Mouse (Mus musculus) testis, adult 2 months (tissue): ENCODE data around the gene Ankrd54. TPM values are rescaled to one million over a fixed set of nuclear protein-coding genes. Genes with fewer than 3 reads are reported as not detected.
"Not testable (repeated sequence)": the region's sequence is repeated elsewhere in the genome, so short reads cannot be mapped to it uniquely, and the experiment has no call there.

Source experiments
- H3K27ac ChIP-seq: fragments of 200-500 bp; 2 replicates; pipeline ENCODE4 v1.5.1; 2012; ENCODE audit warnings: low read depth, low read length; ENCODE audit not compliant: control insufficient read depth, insufficient read depth
- H3K27me3 ChIP-seq: fragments of 200-500 bp; 2 replicates; pipeline ENCODE4 v1.6.1; 2012; ENCODE audit warnings: mild to moderate bottlenecking, low read length, moderate library complexity; ENCODE audit not compliant: control insufficient read depth, insufficient read depth
- H3K36me3 ChIP-seq: fragments of 200-500 bp; 2 replicates; pipeline ENCODE4 v1.6.1; 2012; ENCODE audit warnings: mild to moderate bottlenecking, low read length; ENCODE audit not compliant: control insufficient read depth, insufficient read depth
- H3K4me1 ChIP-seq: fragments of 200-500 bp; 2 replicates; pipeline ENCODE4 v1.6.1; 2012; ENCODE audit warnings: low read length; ENCODE audit not compliant: control insufficient read depth, insufficient read depth
- H3K4me3 ChIP-seq: fragments of 200-500 bp; 2 replicates; pipeline ENCODE4 v1.5.1; 2012; ENCODE audit warnings: low read depth, mild to moderate bottlenecking, low read length, moderate library complexity, mixed read lengths; ENCODE audit not compliant: control insufficient read depth
- CTCF ChIP-seq: fragments of 200-500 bp; IDR thresholded peaks from 2 replicates; pipeline ENCODE4 v1.5.1; 2012; ENCODE audit warnings: low read depth, mild to moderate bottlenecking, inconsistent platforms, low read length, moderate library complexity; ENCODE audit not compliant: control insufficient read depth, insufficient read depth, insufficient replicate concordance
- POLR2A ChIP-seq: fragments of 200-500 bp; IDR thresholded peaks from 2 replicates; pipeline ENCODE4 v1.6.1; 2012; ENCODE audit warnings: low read depth, mild to moderate bottlenecking, inconsistent platforms, low read length, moderate library complexity; ENCODE audit not compliant: control insufficient read depth
- polyA plus RNA-seq: library from polyadenylated mRNA; depleted of rRNA; stranded (reverse); fragments of >200 nt; gene quantifications from 2 replicates; pipeline ENCODE4 v1.2.3, GENCODE M21; 2012

Gene Ankrd54
- polyA plus RNA-seq, 1 experiment, result 292 TPM

DNA sequence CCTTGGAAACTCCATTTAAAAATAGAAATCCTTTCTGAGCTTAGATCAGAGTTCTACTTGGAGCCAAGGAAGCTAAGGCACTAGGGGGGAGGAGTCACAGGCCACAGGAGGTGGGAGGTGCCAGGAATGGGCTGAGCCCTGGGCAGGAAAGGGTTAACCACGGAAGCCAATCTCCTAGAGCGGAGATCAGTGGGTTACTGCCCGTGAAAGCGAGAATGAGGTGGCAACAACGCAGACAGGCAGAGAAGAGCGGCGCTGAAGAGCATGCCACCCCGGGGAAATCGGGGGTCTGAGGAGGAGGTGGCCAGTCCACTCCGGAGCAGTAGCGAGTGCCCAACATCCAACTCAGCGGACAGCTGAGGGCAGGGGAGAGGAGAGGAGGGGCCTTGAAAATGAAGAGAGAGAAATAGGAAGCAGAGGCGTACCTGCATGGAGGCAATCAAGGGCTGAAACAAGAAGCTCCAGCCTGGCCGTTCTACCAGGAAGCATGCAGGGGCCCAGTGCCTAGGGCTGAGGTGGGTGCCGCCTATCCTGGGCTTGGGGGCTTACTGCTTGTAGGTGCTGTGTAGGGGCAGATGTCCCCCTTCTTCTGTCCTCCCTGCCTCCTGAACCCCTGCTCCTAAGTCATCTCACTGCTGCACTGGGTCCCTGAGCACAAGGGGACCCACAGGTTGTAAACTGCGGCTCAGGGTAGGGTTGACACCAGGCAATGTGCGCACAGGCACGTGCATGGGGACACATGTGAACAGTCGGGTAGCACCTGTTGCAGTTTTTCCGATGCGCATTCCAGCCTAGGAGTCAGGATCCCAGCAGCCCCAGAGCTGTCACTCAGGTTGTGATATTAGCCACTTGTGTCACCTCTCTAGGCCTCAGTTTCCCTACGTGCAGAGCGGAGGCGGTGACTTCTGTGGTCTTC, 21.9 kb downstream of the Ankrd54 start:
- TF ChIP-seq CTCF (no peak), POLR2A (0 out of 2 replicates have a peak, but pooled peaks have one; percentile 29)
- Histone ChIP-seq H3K36me3 (no peaks in the 10 kb centered on the region), H3K27me3 (no peaks in the 10 kb centered on the region), H3K4me3 (no peak overlapping the region), H3K4me1 (peaks cover 5% of the 10 kb centered on the region), H3K27ac (no peak overlapping the region)

DNA sequence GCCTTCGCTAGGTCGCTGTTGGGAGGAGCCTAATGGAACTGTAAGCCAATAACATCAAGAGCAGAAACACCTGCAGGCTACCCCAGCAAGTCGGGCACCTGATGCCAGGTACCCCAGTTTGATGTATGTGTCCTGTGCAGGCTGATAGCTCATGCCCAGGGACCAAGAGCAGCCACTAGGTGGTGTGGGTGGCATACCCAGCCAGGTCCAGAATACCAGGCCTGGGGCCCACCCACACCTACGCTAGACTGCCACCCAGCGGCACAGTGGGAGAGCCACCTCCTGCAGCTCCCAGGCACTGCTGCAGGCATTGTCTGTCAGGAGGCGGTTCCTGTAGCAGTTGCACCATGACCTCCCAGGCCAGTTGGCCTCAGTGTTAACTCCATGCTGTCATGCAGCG, 23.8 kb downstream of the Ankrd54 start:
- Histone ChIP-seq H3K27me3 (no peaks in the 10 kb centered on the region), H3K4me3 (no peak overlapping the region), H3K27ac (no peak overlapping the region), H3K4me1 (peaks cover 5% of the 10 kb centered on the region), H3K36me3 (no peaks in the 10 kb centered on the region)
- TF ChIP-seq POLR2A (no peak), CTCF (peak; percentile 62; the same call in 1 of the 2 replicates)

DNA sequence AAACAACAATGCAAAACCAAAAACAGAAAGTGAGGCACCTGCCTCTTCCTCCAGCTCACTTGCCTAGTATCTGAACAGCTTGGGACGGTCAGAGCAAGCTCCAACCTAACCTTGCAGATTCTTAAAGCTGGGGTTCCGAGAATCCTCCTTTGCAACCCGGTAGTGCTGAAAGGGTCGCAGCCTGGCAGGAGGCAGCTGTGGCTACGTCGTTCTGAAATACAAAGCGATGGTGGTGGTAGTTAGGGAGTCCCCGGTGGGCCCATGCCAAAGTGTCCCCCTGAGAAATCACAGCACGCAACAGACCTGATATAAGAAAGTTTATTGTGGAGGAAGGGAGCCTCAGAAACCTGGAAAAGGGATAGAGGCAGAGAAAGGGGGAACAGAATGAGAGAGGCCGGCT, 24.4 kb downstream of the Ankrd54 start:
- Histone ChIP-seq H3K27ac (no peak overlapping the region), H3K4me3 (no peak overlapping the region), H3K27me3 (no peaks in the 10 kb centered on the region), H3K36me3 (no peaks in the 10 kb centered on the region), H3K4me1 (peaks cover 5% of the 10 kb centered on the region)
- no peak for TF ChIP-seq POLR2A
- no peak for TF ChIP-seq CTCF

DNA sequence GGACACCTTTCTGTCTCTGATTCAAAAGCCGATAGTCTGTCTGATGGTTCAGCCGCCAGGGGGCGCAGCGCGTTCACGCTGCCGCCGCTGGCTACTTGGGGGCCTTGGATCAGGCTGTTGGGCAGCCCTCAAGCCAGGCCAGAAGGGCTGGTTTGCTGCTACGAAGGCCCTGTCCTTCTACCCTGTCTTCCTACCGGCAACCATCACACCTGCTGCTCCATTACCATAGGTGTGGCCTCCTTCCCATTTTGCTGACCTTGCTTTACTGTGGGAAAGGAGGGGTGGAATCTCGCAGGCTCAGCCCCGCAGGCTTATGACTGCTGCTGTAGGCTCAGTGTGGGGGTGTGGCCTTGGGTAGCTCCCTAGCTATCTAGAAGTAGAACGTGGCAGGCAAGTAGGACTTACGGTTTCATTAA, 24.8 kb downstream of the Ankrd54 start:
- no peak overlapping the region for H3K27ac ChIP-seq

DNA sequence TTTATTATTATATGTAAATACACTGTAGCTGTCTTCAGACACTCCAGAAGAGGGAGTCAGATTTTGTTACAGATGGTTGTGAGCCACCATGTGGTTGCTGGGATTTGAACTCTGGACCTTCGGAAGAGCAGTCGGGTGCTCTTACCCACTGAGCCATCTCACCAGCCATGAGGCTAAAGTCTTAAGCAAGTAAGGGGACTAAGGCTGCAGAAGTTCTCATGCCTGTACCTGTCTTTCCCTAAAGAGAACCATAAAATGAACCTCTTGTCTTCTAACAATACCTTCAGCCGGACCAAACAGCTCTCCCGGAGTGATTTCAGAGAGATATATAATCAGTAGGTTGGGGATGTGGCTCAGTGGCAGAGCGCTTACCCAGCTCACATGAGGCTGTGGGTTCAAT, 30.8 kb downstream of the Ankrd54 start:
- H3K27ac ChIP-seq, H3K27me3 ChIP-seq, H3K36me3 ChIP-seq, H3K4me3 ChIP-seq: not testable (repeated sequence)
- peaks cover 23% of the 10 kb centered on the region for H3K4me1 ChIP-seq

More for the DNA sequence above, 24.8 kb downstream of the Ankrd54 start:
- Histone ChIP-seq H3K4me1 (peaks cover 5% of the 10 kb centered on the region), H3K27me3 (no peaks in the 10 kb centered on the region), H3K4me3 (no peak overlapping the region), H3K36me3 (no peaks in the 10 kb centered on the region)
- peak; percentile 64 for TF ChIP-seq CTCF
- TF ChIP-seq POLR2A, result no peak

DNA sequence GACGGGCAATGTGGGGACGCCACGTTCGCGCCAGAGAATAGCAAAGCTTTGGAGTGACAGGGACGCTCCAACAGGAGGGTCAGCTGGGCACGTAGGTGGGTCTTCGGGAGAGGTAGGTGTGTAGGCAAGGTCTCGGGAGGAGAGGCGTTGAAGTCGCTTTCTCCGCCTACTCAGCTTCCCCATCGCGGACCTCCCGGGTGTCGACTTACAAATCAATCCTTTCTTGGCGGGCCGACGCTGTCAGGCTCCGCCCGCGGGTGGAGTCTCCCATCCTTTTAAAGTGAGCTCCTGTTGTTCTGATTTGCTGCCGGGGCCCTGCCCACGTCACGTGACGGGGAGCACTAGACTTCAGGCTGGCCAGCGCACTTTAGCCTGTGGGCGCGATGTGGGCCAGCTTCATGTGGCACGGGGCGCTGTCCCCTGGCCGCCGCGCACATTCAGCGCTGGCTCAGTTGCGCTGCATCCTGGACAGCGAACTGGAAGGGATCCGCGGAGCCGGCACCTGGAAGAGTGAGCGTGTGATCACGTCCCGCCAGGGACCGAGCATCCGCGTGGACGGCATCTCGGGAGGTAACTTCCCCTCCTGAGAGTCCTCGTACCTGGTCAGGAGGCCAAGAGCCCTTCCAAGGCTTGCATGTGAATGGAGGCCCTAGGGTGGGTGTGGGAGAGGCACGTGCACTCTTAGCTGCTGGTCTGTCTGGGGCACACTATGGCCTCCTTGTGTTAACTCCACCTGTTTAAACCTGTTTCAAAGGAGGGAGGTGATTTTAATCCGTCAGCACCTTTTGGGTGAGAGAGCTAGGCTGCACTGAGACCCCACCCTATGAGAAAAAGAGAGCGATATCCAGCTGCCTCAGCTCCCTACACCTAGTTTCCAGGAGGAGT, 31.9 kb downstream of the Ankrd54 start:
- Histone ChIP-seq H3K36me3 (no peaks in the 10 kb centered on the region), H3K27ac (no peak overlapping the region), H3K4me3 (peak overlapping the region; percentile 73), H3K4me1 (peaks cover 32% of the 10 kb centered on the region), H3K27me3 (no peaks in the 10 kb centered on the region)
- peak; percentile 31; the same call in 1 of the 2 replicates for TF ChIP-seq POLR2A
- TF ChIP-seq CTCF, result no peak

DNA sequence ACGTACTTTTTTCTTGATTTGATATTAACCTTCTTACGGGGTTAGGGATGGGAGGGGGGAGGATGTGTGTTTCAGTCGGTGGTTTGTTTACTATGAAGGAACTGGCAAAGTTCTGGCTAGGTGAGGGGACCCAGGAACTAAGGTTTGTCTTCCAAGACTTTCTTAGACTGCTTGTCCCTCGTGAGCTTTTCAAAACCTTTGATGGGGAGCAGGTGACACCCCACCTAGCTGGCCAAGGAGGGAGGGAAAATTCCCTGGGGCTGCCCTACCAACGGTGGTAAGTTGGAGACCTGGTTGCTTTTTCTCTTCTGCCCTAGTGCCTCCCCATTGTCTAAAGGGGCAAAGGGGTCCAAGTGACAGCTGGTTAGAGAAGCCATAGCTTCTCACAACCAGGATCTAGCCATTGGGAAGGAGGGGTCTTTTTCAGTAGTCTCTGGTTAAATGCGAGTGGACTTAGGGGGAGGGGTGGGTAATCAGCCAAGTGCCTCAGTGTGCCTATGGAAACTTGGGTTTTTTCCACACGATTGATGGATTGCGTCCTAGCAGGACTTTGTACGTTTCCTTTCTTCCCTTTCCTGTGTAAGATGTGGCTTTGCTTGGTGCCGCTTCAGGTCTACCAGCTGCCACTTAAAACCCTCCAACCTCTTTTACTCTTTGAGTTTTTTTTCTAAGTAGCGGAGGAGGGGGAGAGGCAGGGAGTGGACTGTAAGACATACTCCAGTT, 33.0 kb downstream of the Ankrd54 start:
- H3K4me1 ChIP-seq, result peaks cover 37% of the 10 kb centered on the region
- H3K27ac ChIP-seq, result no peak overlapping the region
- H3K4me3 ChIP-seq, result no peak overlapping the region

More for the DNA sequence above, 33.0 kb downstream of the Ankrd54 start:
- TF ChIP-seq CTCF, result no peak
- TF ChIP-seq POLR2A, result no peak
- H3K27me3 ChIP-seq, result no peaks in the 10 kb centered on the region
- H3K36me3 ChIP-seq, result no peaks in the 10 kb centered on the region
